Mouse (Mus musculus) MEL (cell line): ENCODE data around the gene Arl15. TPM values are rescaled to one million over a fixed set of nuclear protein-coding genes. Genes with fewer than 3 reads are reported as not detected.

Experiments
- DNase-seq: peaks from one replicate; pipeline ENCODE4 v3.0.0; 2011; ENCODE audit warnings: low read depth, low spot score
- H3K27ac ChIP-seq: 2 replicates; pipeline ENCODE4 v1.5.1; 2012; ENCODE audit warnings: low read depth, mild to moderate bottlenecking, control low read depth, low read length, moderate library complexity; ENCODE audit not compliant: control insufficient read depth
- H3K27me3 ChIP-seq, 2 experiments: fragments of 150-350 bp in 1 of 2; sonication (generic) in 1 of 2; 2 replicates each; pipeline ENCODE4 v1.6.1; 2012; ENCODE audit warnings: low read length in 2 of 2, mild to moderate bottlenecking in 2 of 2, improper control_type of control experiment in 1 of 2, moderate library complexity in 1 of 2; ENCODE audit not compliant: insufficient read depth in 2 of 2, control insufficient read depth in 1 of 2
- H3K36me3 ChIP-seq, 2 experiments: 2 replicates each; pipeline ENCODE4 v1.6.1; 2012 to 2014; ENCODE audit warnings: low read length in 2 of 2, improper control_type of control experiment in 1 of 2, inconsistent platforms in 1 of 2, mild to moderate bottlenecking in 1 of 2; ENCODE audit not compliant: insufficient read depth in 2 of 2, control insufficient read depth in 1 of 2
- H3K4me1 ChIP-seq, 2 experiments: fragments of 150-350 bp in 1 of 2; sonication (generic) in 1 of 2; 2 replicates each; pipeline ENCODE4 v1.6.1; 2012; ENCODE audit warnings: low read length in 2 of 2, improper control_type of control experiment in 1 of 2, mild to moderate bottlenecking in 1 of 2; ENCODE audit not compliant: insufficient read depth in 2 of 2, control insufficient read depth in 1 of 2
- H3K4me3 ChIP-seq, 2 experiments: fragments of 150-350 bp in 1 of 2; sonication (generic) in 1 of 2; 2 replicates each; pipeline ENCODE4 v1.5.1; 2012; ENCODE audit warnings: low read depth in 2 of 2, low read length in 2 of 2, mild to moderate bottlenecking in 2 of 2, moderate library complexity in 2 of 2, control low read depth in 1 of 2, improper control_type of control experiment in 1 of 2; ENCODE audit not compliant: control insufficient read depth in 1 of 2, insufficient read depth in 1 of 2
- H3K79me2 ChIP-seq: 2 replicates; pipeline ENCODE4 v1.6.1; 2012; ENCODE audit warnings: mild to moderate bottlenecking, low read length, moderate library complexity; ENCODE audit not compliant: control insufficient read depth, poor library complexity, insufficient read depth
- H3K9ac ChIP-seq: 2 replicates; pipeline ENCODE4 v1.6.1; 2012; ENCODE audit warnings: low read depth, mild to moderate bottlenecking, control low read depth, low read length, moderate library complexity; ENCODE audit not compliant: control insufficient read depth, poor library complexity, severe bottlenecking
- H3K9me3 ChIP-seq: fragments of 150-350 bp; sonication (generic); replicated peaks from 2 replicates; pipeline ENCODE4 v1.6.1; 2012; ENCODE audit warnings: mild to moderate bottlenecking, low read length, improper control_type of control experiment, moderate library complexity; ENCODE audit not compliant: insufficient read depth
- BHLHE40 ChIP-seq: IDR thresholded peaks from 2 replicates; pipeline ENCODE4 v1.6.1; 2012; ENCODE audit warnings: low read depth, mild to moderate bottlenecking, inconsistent platforms, low read length, improper control_type of control experiment, borderline replicate concordance
- CHD1 ChIP-seq: IDR thresholded peaks from 2 replicates; pipeline ENCODE4 v1.6.1; 2012; ENCODE audit warnings: low read depth, mild to moderate bottlenecking, inconsistent platforms, low read length, improper control_type of control experiment
- CHD2 ChIP-seq: IDR thresholded peaks from 2 replicates; pipeline ENCODE4 v1.6.1; 2011; ENCODE audit warnings: low read length, improper control_type of control experiment
- ELF1 ChIP-seq: IDR thresholded peaks from 2 replicates; pipeline ENCODE4 v1.6.1; 2014; ENCODE audit warnings: low read depth, mild to moderate bottlenecking, inconsistent platforms, low read length, improper control_type of control experiment, moderate library complexity
- EP300 ChIP-seq, 2 experiments: IDR thresholded peaks; 2 replicates each; pipeline ENCODE4 v1.6.1; 2011; ENCODE audit warnings: improper control_type of control experiment in 2 of 2, low read length in 2 of 2, low read depth in 1 of 2, mild to moderate bottlenecking in 1 of 2
- ETS1 ChIP-seq: IDR thresholded peaks from 2 replicates; pipeline ENCODE4 v1.6.1; 2012; ENCODE audit warnings: low read depth, mild to moderate bottlenecking, inconsistent platforms, low read length, improper control_type of control experiment, moderate library complexity
- GABPA ChIP-seq: IDR thresholded peaks from 2 replicates; pipeline ENCODE4 v1.6.1; 2012; ENCODE audit warnings: low read depth, mild to moderate bottlenecking, inconsistent platforms, low read length, improper control_type of control experiment, moderate library complexity
- GATA1 ChIP-seq: IDR thresholded peaks from 2 replicates; pipeline ENCODE4 v1.6.1; 2011; ENCODE audit warnings: low read depth, low read length, improper control_type of control experiment
- HCFC1 ChIP-seq: IDR thresholded peaks from 2 replicates; pipeline ENCODE4 v1.6.1; 2012; ENCODE audit warnings: low read depth, mild to moderate bottlenecking, inconsistent platforms, low read length, improper control_type of control experiment, moderate library complexity
- KAT2A ChIP-seq: conservative IDR thresholded peaks from 2 replicates; pipeline ENCODE4 v1.6.1; 2012; ENCODE audit warnings: low read depth, low read length, improper control_type of control experiment, inconsistent platforms
- MAFK ChIP-seq: IDR thresholded peaks from 2 replicates; pipeline ENCODE4 v1.6.1; 2011; ENCODE audit warnings: low read depth, mild to moderate bottlenecking, low read length, improper control_type of control experiment, borderline replicate concordance
- MAX ChIP-seq: IDR thresholded peaks from 2 replicates; pipeline ENCODE4 v1.6.1; 2011; ENCODE audit warnings: low read length, improper control_type of control experiment
- MEF2A ChIP-seq: IDR thresholded peaks from 2 replicates; pipeline ENCODE4 v1.6.1; 2014; ENCODE audit warnings: low read depth, mild to moderate bottlenecking, inconsistent platforms, low read length, improper control_type of control experiment; ENCODE audit not compliant: poor library complexity, insufficient replicate concordance, severe bottlenecking; ENCODE audit errors: extremely low read depth
- MYC ChIP-seq: IDR thresholded peaks from 2 replicates; pipeline ENCODE4 v1.6.1; 2011; ENCODE audit warnings: low read depth, mild to moderate bottlenecking, low read length, improper control_type of control experiment, moderate library complexity
- NELFE ChIP-seq: IDR thresholded peaks from 2 replicates; pipeline ENCODE4 v1.6.1; 2011; ENCODE audit warnings: low read depth, low read length, improper control_type of control experiment
- NRF1 ChIP-seq: IDR thresholded peaks from 2 replicates; pipeline ENCODE4 v1.6.1; 2014; ENCODE audit warnings: low read depth, mild to moderate bottlenecking, inconsistent platforms, low read length, improper control_type of control experiment, moderate library complexity; ENCODE audit not compliant: poor library complexity, insufficient read depth, severe bottlenecking
- POLR2AphosphoS2 ChIP-seq: IDR thresholded peaks from 2 replicates; pipeline ENCODE4 v1.6.1; 2011; ENCODE audit warnings: low read length, improper control_type of control experiment
- RAD21 ChIP-seq: IDR thresholded peaks from 2 replicates; pipeline ENCODE4 v1.6.1; 2011; ENCODE audit warnings: mild to moderate bottlenecking, low read depth, low read length, improper control_type of control experiment
- SMC3 ChIP-seq: IDR thresholded peaks from 2 replicates; pipeline ENCODE4 v1.6.1; 2011; ENCODE audit warnings: low read depth, low read length, improper control_type of control experiment
- TAL1 ChIP-seq: IDR thresholded peaks from 2 replicates; pipeline ENCODE4 v1.6.1; 2012; ENCODE audit warnings: mild to moderate bottlenecking, inconsistent platforms, low read length, moderate library complexity, mixed read lengths
- TBP ChIP-seq: IDR thresholded peaks from 2 replicates; pipeline ENCODE4 v1.8.0; 2011; ENCODE audit warnings: low read depth, low read length, improper control_type of control experiment
- UBTF ChIP-seq: IDR thresholded peaks from 2 replicates; pipeline ENCODE4 v1.6.1; 2012; ENCODE audit warnings: low read depth, mild to moderate bottlenecking, inconsistent platforms, low read length, improper control_type of control experiment, moderate library complexity, borderline replicate concordance; ENCODE audit not compliant: insufficient read depth
- USF1 ChIP-seq: IDR thresholded peaks from 2 replicates; pipeline ENCODE4 v1.6.1; 2014; ENCODE audit warnings: low read depth, mild to moderate bottlenecking, inconsistent platforms, low read length, improper control_type of control experiment, moderate library complexity
- USF2 ChIP-seq, 2 experiments: IDR thresholded peaks; 2 replicates each; pipeline ENCODE4 v1.6.1; 2011 to 2012; ENCODE audit warnings: improper control_type of control experiment in 2 of 2, low read length in 2 of 2, borderline replicate concordance in 1 of 2, inconsistent platforms in 1 of 2, low read depth in 1 of 2, mild to moderate bottlenecking in 1 of 2; ENCODE audit not compliant: insufficient read depth in 1 of 2
- ZKSCAN1 ChIP-seq: IDR thresholded peaks from 2 replicates; pipeline ENCODE4 v1.6.1; 2012; ENCODE audit warnings: low read depth, mild to moderate bottlenecking, inconsistent platforms, low read length, improper control_type of control experiment, moderate library complexity
- ZMIZ1 ChIP-seq: IDR thresholded peaks from 2 replicates; pipeline ENCODE4 v1.6.1; 2012; ENCODE audit warnings: low read depth, mild to moderate bottlenecking, inconsistent platforms, low read length, improper control_type of control experiment, moderate library complexity
- ZNF384 ChIP-seq: IDR thresholded peaks from 2 replicates; pipeline ENCODE4 v1.6.1; 2012; ENCODE audit warnings: low read depth, mild to moderate bottlenecking, inconsistent platforms, low read length, improper control_type of control experiment
- polyA plus RNA-seq, 2 experiments: library from polyadenylated mRNA; stranded (reverse) in 1 of 2; unstranded in 1 of 2; fragments of >175 nt in 1 of 2; fragments of >200 nt in 1 of 2; gene quantifications; 2 replicates each; pipeline versions ENCODE4 v1.2.1 to v1.2.4; 2012; ENCODE audit warnings: low replicate concordance in 2 of 2, low read depth in 1 of 2; ENCODE audit not compliant: insufficient read length in 2 of 2, insufficient read depth in 1 of 2, missing spikeins in 1 of 2
- total RNA-seq: library from RNA; depleted of rRNA; stranded (reverse); fragments of 300-350 nt; gene quantifications from 2 replicates; pipeline ENCODE4 v1.2.3, GENCODE M21; 2012

Arl15 gene
- total and polyA plus RNA-seq, 3 experiments: 3.6 to 5.8 TPM; not detected in 1

DNA sequence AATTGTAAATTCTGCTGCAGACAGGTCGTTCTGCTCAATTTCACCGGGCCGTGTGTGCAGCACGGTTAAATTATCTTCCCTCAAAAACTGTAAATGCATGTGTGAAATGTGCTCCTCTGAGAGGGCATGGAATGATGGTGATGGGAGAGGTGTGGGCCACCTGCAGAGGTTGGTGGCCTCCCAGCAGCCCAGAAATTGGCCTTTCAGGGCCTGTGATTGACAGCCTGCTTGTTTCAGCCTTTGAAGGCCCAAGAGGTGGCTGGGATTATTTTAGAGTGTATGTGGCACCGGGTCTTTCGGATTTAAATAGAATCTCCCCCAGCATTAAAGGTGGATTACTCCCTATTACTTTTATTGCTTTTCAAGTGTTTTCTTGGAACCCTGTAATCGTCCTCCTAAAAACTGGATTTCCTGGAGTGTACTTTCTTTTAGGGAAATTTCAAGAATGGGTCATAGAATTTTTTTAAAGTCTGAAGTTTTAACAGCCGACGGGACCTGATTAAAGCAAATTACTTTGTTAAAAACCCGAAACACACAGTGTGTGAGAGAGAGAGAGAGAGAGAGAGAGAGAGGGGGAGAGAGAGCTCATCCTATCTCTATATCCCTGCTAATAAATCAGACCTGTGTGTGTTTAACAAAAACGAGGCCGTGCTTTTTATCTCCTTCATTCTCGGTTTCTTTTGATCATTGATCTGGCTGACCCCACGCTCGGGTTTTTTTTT is 186.6 kb downstream of the Arl15 start:
- Histone ChIP-seq H3K36me3 (no peaks in the 10 kb centered on the region), H3K9ac (no peak overlapping the region), H3K4me1 (no peaks in the 10 kb centered on the region), H3K27ac (no peak overlapping the region), H3K79me2 (no peaks in the 10 kb centered on the region), H3K27me3 (no peaks in the 10 kb centered on the region), H3K4me3 (no peak overlapping the region), H3K9me3 (no peaks in the 10 kb centered on the region)
- DNase-seq: no peak
- TF ChIP-seq EP300 (IDR thresholded peaks at IDR 0.05; ENCODE audit: low read depth in 1 of 2, low read length in 2 of 2): no peak
- no peak for TF ChIP-seq MEF2A
- no peak for TF ChIP-seq SMC3
- no peak for TF ChIP-seq MAX
- TF ChIP-seq GABPA: no peak
- no peak for TF ChIP-seq ZKSCAN1
- TF ChIP-seq CHD2: no peak
- no peak for TF ChIP-seq USF2 (IDR thresholded peaks at IDR 0.05; ENCODE audit: borderline replicate concordance in 1 of 2, insufficient read depth in 1 of 2, low read depth in 1 of 2, low read length in 2 of 2)
- no peak for TF ChIP-seq CHD1
- no peak for TF ChIP-seq HCFC1
- no peak for TF ChIP-seq GATA1
- no peak for TF ChIP-seq UBTF
- no peak for TF ChIP-seq POLR2AphosphoS2
- TF ChIP-seq USF1: no peak
- TF ChIP-seq BHLHE40: no peak
- TF ChIP-seq ZMIZ1: no peak
- no peak for TF ChIP-seq MYC

DNA sequence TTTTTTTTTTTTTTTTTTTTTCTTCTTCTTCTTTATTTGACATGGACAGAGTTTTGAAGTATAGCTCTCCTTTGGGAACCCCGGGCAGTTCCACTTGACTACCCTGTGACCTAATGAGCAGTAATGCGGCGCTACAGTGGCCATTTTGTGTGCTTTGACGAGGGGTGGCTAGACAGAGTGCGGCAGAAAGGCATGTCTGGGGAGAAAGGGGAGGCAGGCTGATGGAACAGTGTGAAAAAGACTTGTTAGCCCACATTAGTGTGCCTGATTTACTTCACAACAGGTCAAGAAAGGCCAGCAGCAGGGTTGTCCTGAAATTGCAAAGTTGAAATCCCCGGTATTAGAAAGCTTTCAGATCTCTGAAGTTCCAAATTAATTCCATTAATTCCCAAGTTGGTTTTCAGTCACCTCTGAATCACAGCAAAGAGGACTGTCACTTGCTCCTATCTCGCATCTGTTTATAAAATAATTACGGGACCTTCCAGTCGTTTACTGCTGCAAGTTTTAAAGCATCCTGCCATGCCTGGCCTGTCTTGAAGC is 187.2 kb downstream of the Arl15 start:
- no peaks in the 10 kb centered on the region for H3K9me3 ChIP-seq
- no peak overlapping the region for H3K27ac ChIP-seq
- no peaks in the 10 kb centered on the region for H3K36me3 ChIP-seq
- no peaks in the 10 kb centered on the region for H3K27me3 ChIP-seq
- H3K4me1 ChIP-seq: no peaks in the 10 kb centered on the region
- H3K79me2 ChIP-seq: no peaks in the 10 kb centered on the region
- TF ChIP-seq TAL1 (no peak), ZNF384 (no peak), TBP (no peak), ETS1 (no peak), NRF1 (no peak), UBTF (no peak), MYC (no peak), ZMIZ1 (no peak), KAT2A (no peak), ELF1 (no peak), NELFE (no peak), RAD21 (no peak), MAFK (no peak), BHLHE40 (no peak)
- DNase-seq: no peak
- H3K9ac ChIP-seq: no peak overlapping the region
- H3K4me3 ChIP-seq: no peak overlapping the region
